Mouse (Mus musculus) MEL (cell line): ENCODE results near the gene Bcl2l1. TPM values are rescaled to one million over a fixed set of nuclear protein-coding genes. Genes with fewer than 3 reads are reported as not detected.

Source experiments
- DNase-seq: peaks from one replicate; pipeline ENCODE4 v3.0.0; 2011; ENCODE audit warnings: low read depth, low spot score
- H3K27ac ChIP-seq: 2 replicates; pipeline ENCODE4 v1.5.1; 2012; ENCODE audit warnings: low read depth, mild to moderate bottlenecking, control low read depth, low read length, moderate library complexity; ENCODE audit not compliant: control insufficient read depth
- H3K27me3 ChIP-seq, 2 experiments: fragments of 150-350 bp in 1 of 2; sonication (generic) in 1 of 2; 2 replicates each; pipeline ENCODE4 v1.6.1; 2012; ENCODE audit warnings: low read length in 2 of 2, mild to moderate bottlenecking in 2 of 2, improper control_type of control experiment in 1 of 2, moderate library complexity in 1 of 2; ENCODE audit not compliant: insufficient read depth in 2 of 2, control insufficient read depth in 1 of 2
- H3K36me3 ChIP-seq, 2 experiments: 2 replicates each; pipeline ENCODE4 v1.6.1; 2012 to 2014; ENCODE audit warnings: low read length in 2 of 2, improper control_type of control experiment in 1 of 2, inconsistent platforms in 1 of 2, mild to moderate bottlenecking in 1 of 2; ENCODE audit not compliant: insufficient read depth in 2 of 2, control insufficient read depth in 1 of 2
- H3K4me1 ChIP-seq, 2 experiments: fragments of 150-350 bp in 1 of 2; sonication (generic) in 1 of 2; 2 replicates each; pipeline ENCODE4 v1.6.1; 2012; ENCODE audit warnings: low read length in 2 of 2, improper control_type of control experiment in 1 of 2, mild to moderate bottlenecking in 1 of 2; ENCODE audit not compliant: insufficient read depth in 2 of 2, control insufficient read depth in 1 of 2
- H3K4me3 ChIP-seq, 2 experiments: fragments of 150-350 bp in 1 of 2; sonication (generic) in 1 of 2; 2 replicates each; pipeline ENCODE4 v1.5.1; 2012; ENCODE audit warnings: low read depth in 2 of 2, low read length in 2 of 2, mild to moderate bottlenecking in 2 of 2, moderate library complexity in 2 of 2, control low read depth in 1 of 2, improper control_type of control experiment in 1 of 2; ENCODE audit not compliant: control insufficient read depth in 1 of 2, insufficient read depth in 1 of 2
- H3K79me2 ChIP-seq: 2 replicates; pipeline ENCODE4 v1.6.1; 2012; ENCODE audit warnings: mild to moderate bottlenecking, low read length, moderate library complexity; ENCODE audit not compliant: control insufficient read depth, poor library complexity, insufficient read depth
- H3K9ac ChIP-seq: 2 replicates; pipeline ENCODE4 v1.6.1; 2012; ENCODE audit warnings: low read depth, mild to moderate bottlenecking, control low read depth, low read length, moderate library complexity; ENCODE audit not compliant: control insufficient read depth, poor library complexity, severe bottlenecking
- H3K9me3 ChIP-seq: fragments of 150-350 bp; sonication (generic); replicated peaks from 2 replicates; pipeline ENCODE4 v1.6.1; 2012; ENCODE audit warnings: mild to moderate bottlenecking, low read length, improper control_type of control experiment, moderate library complexity; ENCODE audit not compliant: insufficient read depth
- BHLHE40 ChIP-seq: IDR thresholded peaks from 2 replicates; pipeline ENCODE4 v1.6.1; 2012; ENCODE audit warnings: low read depth, mild to moderate bottlenecking, inconsistent platforms, low read length, improper control_type of control experiment, borderline replicate concordance
- CTCF ChIP-seq, 3 experiments: IDR thresholded peaks in 2 of 3; conservative IDR thresholded peaks in 1 of 3; 2 replicates each; pipeline ENCODE4 v1.5.1; 2011 to 2012; ENCODE audit warnings: low read length in 3 of 3, low read depth in 2 of 3, mild to moderate bottlenecking in 2 of 3, improper control_type of control experiment in 1 of 3, inconsistent platforms in 1 of 3, mixed read lengths in 1 of 3, moderate library complexity in 1 of 3; ENCODE audit not compliant: control insufficient read depth in 1 of 3, insufficient read depth in 1 of 3, poor library complexity in 1 of 3, severe bottlenecking in 1 of 3
- E2F4 ChIP-seq: IDR thresholded peaks from 2 replicates; pipeline ENCODE4 v1.6.1; 2011; ENCODE audit warnings: low read depth, low read length, improper control_type of control experiment, borderline replicate concordance
- ELF1 ChIP-seq: IDR thresholded peaks from 2 replicates; pipeline ENCODE4 v1.6.1; 2014; ENCODE audit warnings: low read depth, mild to moderate bottlenecking, inconsistent platforms, low read length, improper control_type of control experiment, moderate library complexity
- ETS1 ChIP-seq: IDR thresholded peaks from 2 replicates; pipeline ENCODE4 v1.6.1; 2012; ENCODE audit warnings: low read depth, mild to moderate bottlenecking, inconsistent platforms, low read length, improper control_type of control experiment, moderate library complexity
- GABPA ChIP-seq: IDR thresholded peaks from 2 replicates; pipeline ENCODE4 v1.6.1; 2012; ENCODE audit warnings: low read depth, mild to moderate bottlenecking, inconsistent platforms, low read length, improper control_type of control experiment, moderate library complexity
- HCFC1 ChIP-seq: IDR thresholded peaks from 2 replicates; pipeline ENCODE4 v1.6.1; 2012; ENCODE audit warnings: low read depth, mild to moderate bottlenecking, inconsistent platforms, low read length, improper control_type of control experiment, moderate library complexity
- MAFK ChIP-seq: IDR thresholded peaks from 2 replicates; pipeline ENCODE4 v1.6.1; 2011; ENCODE audit warnings: low read depth, mild to moderate bottlenecking, low read length, improper control_type of control experiment, borderline replicate concordance
- MAX ChIP-seq: IDR thresholded peaks from 2 replicates; pipeline ENCODE4 v1.6.1; 2011; ENCODE audit warnings: low read length, improper control_type of control experiment
- MXI1 ChIP-seq: IDR thresholded peaks from 2 replicates; pipeline ENCODE4 v1.6.1; 2011; ENCODE audit warnings: mild to moderate bottlenecking, low read depth, low read length, improper control_type of control experiment
- NELFE ChIP-seq: IDR thresholded peaks from 2 replicates; pipeline ENCODE4 v1.6.1; 2011; ENCODE audit warnings: low read depth, low read length, improper control_type of control experiment
- POLR2AphosphoS2 ChIP-seq: IDR thresholded peaks from 2 replicates; pipeline ENCODE4 v1.6.1; 2011; ENCODE audit warnings: low read length, improper control_type of control experiment
- POLR2AphosphoS5 ChIP-seq: IDR thresholded peaks from 2 replicates; pipeline ENCODE4 v1.6.1; 2012; ENCODE audit warnings: low read depth, borderline replicate concordance, mild to moderate bottlenecking, inconsistent platforms, low read length, moderate library complexity, mixed read lengths
- SIN3A ChIP-seq: IDR thresholded peaks from 2 replicates; pipeline ENCODE4 v1.6.1; 2012; ENCODE audit warnings: low read length, improper control_type of control experiment, inconsistent platforms
- SMC3 ChIP-seq: IDR thresholded peaks from 2 replicates; pipeline ENCODE4 v1.6.1; 2011; ENCODE audit warnings: low read depth, low read length, improper control_type of control experiment
- TAL1 ChIP-seq: IDR thresholded peaks from 2 replicates; pipeline ENCODE4 v1.6.1; 2012; ENCODE audit warnings: mild to moderate bottlenecking, inconsistent platforms, low read length, moderate library complexity, mixed read lengths
- TBP ChIP-seq: IDR thresholded peaks from 2 replicates; pipeline ENCODE4 v1.8.0; 2011; ENCODE audit warnings: low read depth, low read length, improper control_type of control experiment
- TCF12 ChIP-seq: IDR thresholded peaks from 2 replicates; pipeline ENCODE4 v1.6.1; 2014; ENCODE audit warnings: low read depth, mild to moderate bottlenecking, inconsistent platforms, low read length, improper control_type of control experiment, moderate library complexity
- UBTF ChIP-seq: IDR thresholded peaks from 2 replicates; pipeline ENCODE4 v1.6.1; 2012; ENCODE audit warnings: low read depth, mild to moderate bottlenecking, inconsistent platforms, low read length, improper control_type of control experiment, moderate library complexity, borderline replicate concordance; ENCODE audit not compliant: insufficient read depth
- USF1 ChIP-seq: IDR thresholded peaks from 2 replicates; pipeline ENCODE4 v1.6.1; 2014; ENCODE audit warnings: low read depth, mild to moderate bottlenecking, inconsistent platforms, low read length, improper control_type of control experiment, moderate library complexity
- USF2 ChIP-seq, 2 experiments: IDR thresholded peaks; 2 replicates each; pipeline ENCODE4 v1.6.1; 2011 to 2012; ENCODE audit warnings: improper control_type of control experiment in 2 of 2, low read length in 2 of 2, borderline replicate concordance in 1 of 2, inconsistent platforms in 1 of 2, low read depth in 1 of 2, mild to moderate bottlenecking in 1 of 2; ENCODE audit not compliant: insufficient read depth in 1 of 2
- ZC3H11A ChIP-seq: IDR thresholded peaks from 2 replicates; pipeline ENCODE4 v1.6.1; 2012; ENCODE audit warnings: low read depth, mild to moderate bottlenecking, inconsistent platforms, low read length, improper control_type of control experiment
- ZKSCAN1 ChIP-seq: IDR thresholded peaks from 2 replicates; pipeline ENCODE4 v1.6.1; 2012; ENCODE audit warnings: low read depth, mild to moderate bottlenecking, inconsistent platforms, low read length, improper control_type of control experiment, moderate library complexity
- ZMIZ1 ChIP-seq: IDR thresholded peaks from 2 replicates; pipeline ENCODE4 v1.6.1; 2012; ENCODE audit warnings: low read depth, mild to moderate bottlenecking, inconsistent platforms, low read length, improper control_type of control experiment, moderate library complexity
- polyA plus RNA-seq, 2 experiments: library from polyadenylated mRNA; stranded (reverse) in 1 of 2; unstranded in 1 of 2; fragments of >175 nt in 1 of 2; fragments of >200 nt in 1 of 2; gene quantifications; 2 replicates each; pipeline versions ENCODE4 v1.2.1 to v1.2.4; 2012; ENCODE audit warnings: low replicate concordance in 2 of 2, low read depth in 1 of 2; ENCODE audit not compliant: insufficient read length in 2 of 2, insufficient read depth in 1 of 2, missing spikeins in 1 of 2
- total RNA-seq: library from RNA; depleted of rRNA; stranded (reverse); fragments of 300-350 nt; gene quantifications from 2 replicates; pipeline ENCODE4 v1.2.3, GENCODE M21; 2012

Bcl2l1 gene
- total and polyA plus RNA-seq, 3 experiments = 6.5 to 23.9 TPM; not detected in 1

DNA sequence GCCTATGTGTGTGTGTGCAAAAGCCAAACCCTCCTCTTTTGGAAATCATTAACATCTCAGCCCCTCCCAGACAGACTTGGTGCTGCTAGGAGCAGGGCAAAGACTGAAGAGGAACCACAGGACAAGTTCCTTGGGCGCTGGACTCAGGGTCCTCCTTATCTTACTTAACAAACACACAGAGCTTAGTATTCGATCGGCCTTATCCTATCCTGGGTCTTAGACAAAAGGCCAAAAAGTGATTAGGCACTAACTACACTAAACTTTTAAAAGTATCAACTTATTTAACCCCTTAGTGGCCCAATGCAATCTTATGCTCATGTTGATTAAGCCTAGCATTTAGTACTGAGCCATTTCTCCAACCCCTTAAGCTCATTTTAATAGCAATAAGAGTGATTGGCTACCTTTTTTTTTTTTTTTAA is 91.7 kb downstream of the Bcl2l1 start (continued):
- peak; percentile 59 for TF ChIP-seq TAL1
- TF ChIP-seq ZKSCAN1 = no peak
- TF ChIP-seq POLR2AphosphoS2 = 0 out of 2 replicates have a peak, but pooled peaks have one; percentile 26
- TF ChIP-seq MXI1 = no peak
- TF ChIP-seq USF2 (IDR thresholded peaks at IDR 0.05; ENCODE audit: borderline replicate concordance in 1 of 2, insufficient read depth in 1 of 2, low read depth in 1 of 2, low read length in 2 of 2) = no peak
- peak; percentile 73 for TF ChIP-seq ETS1
- TF ChIP-seq MAX = 0 out of 2 replicates have a peak, but pooled peaks have one; percentile 9
- TF ChIP-seq ZMIZ1 = 0 out of 2 replicates have a peak, but pooled peaks have one; percentile 23
- no peak for TF ChIP-seq CTCF (IDR thresholded peaks at IDR 0.05 in 2 of 3, conservative IDR thresholded peaks at IDR 0.05 in 1 of 3; ENCODE audit: control insufficient read depth in 1 of 3, insufficient read depth in 1 of 3, low read depth in 2 of 3, low read length in 3 of 3, poor library complexity in 1 of 3, severe bottlenecking in 1 of 3)
- no peak for TF ChIP-seq SMC3
- TF ChIP-seq MAFK = no peak
- TF ChIP-seq TCF12 = peak; percentile 82
- TF ChIP-seq E2F4 = no peak
- TF ChIP-seq USF1 = no peak
- peak; percentile 93 for TF ChIP-seq SIN3A
- no peak for TF ChIP-seq ZC3H11A
- no peak for TF ChIP-seq UBTF
- no peak for TF ChIP-seq GABPA
- TF ChIP-seq ELF1 = no peak

DNA sequence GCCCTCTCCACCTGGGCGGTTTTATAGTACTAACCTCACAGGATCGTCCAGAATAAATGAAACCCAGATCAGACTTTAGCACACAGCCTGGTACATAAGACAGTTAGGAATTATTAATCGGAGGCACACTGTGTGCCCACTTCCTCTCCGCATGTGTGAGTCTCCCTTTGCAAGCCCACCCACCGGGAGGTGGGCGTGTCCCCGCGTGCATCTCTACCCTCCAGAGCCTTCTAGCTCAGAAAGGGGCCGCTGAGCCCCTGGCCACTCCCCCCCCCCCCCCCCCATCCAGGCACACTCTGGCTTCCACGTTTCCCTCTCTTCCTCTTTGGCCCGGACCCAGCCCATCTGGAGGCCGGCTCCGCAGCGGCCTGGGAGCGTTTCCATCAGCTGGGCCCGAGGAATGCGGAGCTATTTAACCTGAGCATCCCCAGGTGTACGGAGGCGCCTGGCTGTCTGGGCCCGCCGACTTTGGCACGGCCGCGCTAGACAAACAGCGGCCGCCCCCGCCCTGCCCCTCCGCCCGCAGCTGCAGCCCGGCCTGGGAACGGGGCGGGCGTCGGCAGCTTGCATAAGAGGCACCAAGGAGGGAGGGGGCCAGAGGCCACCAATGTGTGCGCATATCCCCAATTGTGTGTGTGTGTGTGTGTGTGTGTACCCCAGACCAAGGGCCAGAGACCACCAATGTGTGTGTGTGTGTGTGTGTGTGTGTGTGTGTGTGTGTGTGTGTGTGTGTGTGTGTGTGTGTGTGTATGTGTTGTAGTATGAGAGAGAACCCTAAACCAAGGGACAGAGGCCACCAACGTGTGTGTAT is 92.3 kb downstream of the Bcl2l1 start:
- peaks cover 0 to 44% of the 10 kb centered on the region in 2 experiments; a peak in 3 of 4 replicates for H3K4me1 ChIP-seq
- TF ChIP-seq NELFE (peak; percentile 48; the same call in 1 of the 2 replicates), TCF12 (peak; percentile 51; the same call in 1 of the 2 replicates), UBTF (no peak), SIN3A (no peak), ZKSCAN1 (peak; percentile 92), CTCF (IDR thresholded peaks at IDR 0.05 in 2 of 3, conservative IDR thresholded peaks at IDR 0.05 in 1 of 3; ENCODE audit: control insufficient read depth in 1 of 3, insufficient read depth in 1 of 3, low read depth in 2 of 3, low read length in 3 of 3, poor library complexity in 1 of 3, severe bottlenecking in 1 of 3) (no peak), ETS1 (0 out of 2 replicates have a peak, but pooled peaks have one; percentile 36), TAL1 (peak; percentile 10; the same call in 1 of the 2 replicates), BHLHE40 (no peak; the same call in 1 of the 2 replicates), ZMIZ1 (no peak; the same call in 1 of the 2 replicates), POLR2AphosphoS5 (peak; percentile 95; the same call in 1 of the 2 replicates), HCFC1 (peak; percentile 33; the same call in 1 of the 2 replicates), TBP (0 out of 2 replicates have a peak, but pooled peaks have one; percentile 11)
- peaks cover 0 to 29% of the 10 kb centered on the region in 2 experiments; a peak in 2 of 4 replicates for H3K36me3 ChIP-seq
- peak overlapping the region; percentile 73 for H3K9ac ChIP-seq
- H3K9me3 ChIP-seq = no peaks in the 10 kb centered on the region
- H3K4me3 ChIP-seq = peak overlapping the region; percentile 36 to 50
- H3K27me3 ChIP-seq = no peaks in the 10 kb centered on the region
- peak; percentile 86 for DNase-seq
- peaks cover 18% of the 10 kb centered on the region for H3K79me2 ChIP-seq
- H3K27ac ChIP-seq = peak overlapping the region; percentile 90
